Mouse (Mus musculus) spleen, adult 18-20 months (tissue): ENCODE results near the gene Tmem212.

Experiments
- DNase-seq, 2 experiments: peaks; one replicate each; pipeline ENCODE4 v3.0.0; 2022; ENCODE audit warnings: mixed read lengths in 2 of 2

The Tmem212 gene

DNA sequence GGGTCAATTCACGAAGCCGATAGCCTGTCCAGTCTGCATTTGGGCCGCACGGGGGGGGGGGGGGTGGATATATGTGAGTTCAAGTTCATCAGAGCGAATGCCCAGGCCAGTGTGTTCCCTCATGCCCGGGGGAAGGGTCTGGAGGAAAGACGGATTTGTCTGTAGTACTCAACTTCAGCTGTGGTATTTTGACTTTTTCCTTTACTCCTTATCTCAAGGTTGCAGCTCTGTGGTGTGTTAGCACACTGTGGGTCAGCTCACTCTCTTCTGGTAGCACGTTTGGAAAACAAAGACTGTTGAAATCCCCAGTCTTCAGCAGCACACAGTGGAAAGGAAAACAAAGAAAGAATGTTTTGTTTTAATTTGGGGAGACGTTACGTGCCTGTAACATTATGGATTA is 2.0 kb upstream of the Tmem212 start:
- no peak for DNase-seq

DNA sequence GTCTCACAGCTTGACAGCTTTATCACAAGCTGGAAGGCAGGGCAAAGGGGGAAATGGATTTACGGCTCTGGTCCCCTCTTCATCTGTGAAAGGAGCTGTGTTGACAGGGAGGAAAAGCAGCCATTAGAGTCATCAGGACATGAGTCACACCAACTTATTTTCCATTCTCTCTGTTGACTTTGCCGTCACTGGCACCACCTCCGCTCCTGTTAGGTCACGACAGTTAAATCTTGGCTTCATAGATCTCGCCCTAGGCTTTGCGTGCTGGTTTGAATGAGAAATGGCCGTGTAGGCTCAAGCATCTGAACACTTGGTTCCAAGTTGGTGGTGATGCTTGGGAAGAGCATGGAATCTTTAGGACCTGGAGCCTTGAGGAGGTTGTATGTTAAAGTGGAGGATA is 9.6 kb downstream of the Tmem212 start:
- no peak for DNase-seq

DNA sequence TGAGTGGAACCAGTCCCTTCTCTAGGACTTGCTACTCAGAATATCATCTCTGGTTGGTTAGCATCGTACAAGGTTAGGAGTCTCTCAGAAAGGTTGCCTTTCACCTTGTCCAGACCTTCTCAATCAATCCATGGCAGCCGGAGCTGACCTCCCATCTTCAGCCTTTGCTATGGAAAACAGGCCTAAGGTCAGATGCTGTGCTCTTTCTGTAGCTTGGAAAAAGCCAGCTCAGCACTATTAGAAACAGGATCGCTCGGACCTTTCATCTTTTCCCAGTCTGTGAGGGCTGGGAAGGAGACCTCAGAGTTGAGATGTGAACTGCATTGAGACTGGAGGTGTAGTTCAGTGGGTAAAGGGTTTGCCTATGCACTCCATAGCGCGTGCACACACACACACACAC is 10.6 kb downstream of the Tmem212 start:
- DNase-seq = no peak

DNA sequence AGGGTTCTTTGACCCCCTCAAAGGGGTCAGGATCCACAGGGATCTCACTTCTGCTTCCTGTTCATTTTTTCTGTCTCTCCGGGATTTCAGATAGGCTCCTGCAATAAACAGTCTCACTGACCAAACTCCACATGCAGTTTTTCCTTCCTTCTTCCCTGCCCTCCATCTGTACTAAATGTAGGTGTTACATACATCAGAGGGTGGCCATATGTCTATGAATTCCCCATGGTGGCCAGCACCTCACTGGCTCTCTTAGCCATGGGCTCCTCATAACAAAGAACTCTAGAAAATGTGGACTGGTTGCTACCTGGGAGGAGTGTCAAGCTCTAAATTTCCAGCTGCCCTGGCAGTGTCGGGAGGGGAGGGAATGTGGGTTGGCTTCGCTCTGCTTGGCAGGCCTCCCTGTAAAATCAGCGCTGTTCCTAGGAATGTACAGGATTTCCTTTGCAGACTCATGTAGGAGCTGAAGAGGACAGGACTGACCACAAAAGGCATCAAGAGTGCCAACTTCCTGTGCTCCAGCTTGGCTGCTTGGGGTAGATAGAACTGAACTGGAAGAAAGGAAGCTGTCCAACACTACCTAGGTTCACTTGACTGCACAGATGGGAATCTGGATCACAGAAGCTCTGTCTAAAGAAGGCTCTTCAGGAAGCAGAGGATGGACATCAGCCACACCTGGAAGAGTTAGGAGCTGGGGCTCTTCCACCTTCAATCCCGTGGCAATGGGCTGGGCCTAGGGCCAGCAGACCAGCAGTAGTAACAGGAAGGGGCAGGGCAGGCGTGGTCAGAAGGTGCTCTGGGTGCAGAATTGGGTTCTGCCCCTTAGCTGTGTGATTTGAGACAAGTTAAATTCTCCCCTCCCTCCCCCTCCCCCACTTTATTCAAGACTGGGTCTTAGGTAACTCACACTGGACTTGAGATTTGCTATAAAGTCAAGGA is 14.0 kb downstream of the Tmem212 start:
- no peak for DNase-seq

DNA sequence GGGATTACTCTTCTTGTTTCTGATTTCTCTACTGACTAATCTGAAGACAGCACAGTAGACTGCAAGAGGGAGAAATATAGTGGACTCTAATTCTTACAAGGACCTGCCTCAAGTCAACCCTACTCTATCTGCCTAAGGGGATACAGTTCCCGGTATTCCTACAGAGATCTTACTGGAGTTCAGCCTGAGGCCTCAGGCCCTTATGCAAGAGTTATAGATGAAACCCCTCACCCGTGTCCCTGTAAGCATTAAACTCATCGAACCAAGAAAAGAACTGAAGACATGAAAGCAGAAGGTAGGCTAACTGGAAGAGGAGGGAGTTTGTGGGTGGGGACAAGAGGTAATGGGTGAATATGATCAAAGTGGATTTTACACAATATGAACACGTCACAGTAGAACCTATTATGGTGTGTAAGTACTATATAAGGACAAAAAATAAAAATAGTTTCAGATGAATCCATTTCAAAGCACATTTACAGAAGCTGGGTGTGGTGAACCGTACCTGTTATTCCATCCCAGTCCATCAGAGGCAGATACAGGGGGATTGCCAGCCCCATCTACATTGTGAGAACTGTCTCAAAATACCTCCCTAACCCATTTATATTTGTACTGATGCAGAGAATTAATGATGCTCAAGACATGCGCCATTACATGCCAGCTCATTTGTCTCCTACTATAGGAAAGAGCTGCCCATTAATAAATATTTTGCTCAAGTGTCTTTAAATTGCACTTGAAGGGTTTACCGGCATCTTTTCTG is 17.1 kb downstream of the Tmem212 start:
- DNase-seq = no peak

GRCm38 (mm10) chr3:27873268-27874073 is 22.7 kb downstream of the Tmem212 start:
- DNase-seq = no peak

DNA sequence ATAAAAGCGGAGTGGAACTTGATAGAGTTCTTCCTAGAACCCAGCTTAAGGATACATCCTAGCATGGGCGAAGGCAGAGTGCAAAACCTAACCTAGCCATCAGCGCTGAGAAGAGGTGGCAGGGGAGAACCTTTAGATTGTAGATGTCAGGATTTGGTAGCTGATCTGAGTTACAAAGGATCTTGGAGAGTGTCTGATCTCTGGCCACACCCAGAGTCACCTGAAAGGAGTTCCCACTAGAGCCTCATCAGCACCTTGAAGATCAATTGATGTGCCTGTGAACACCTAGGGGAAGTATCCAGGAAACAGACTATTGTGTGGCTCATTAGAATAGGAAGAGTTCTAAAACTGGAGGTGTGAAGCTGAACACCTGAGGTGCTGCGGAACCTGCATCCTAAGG is 23.7 kb downstream of the Tmem212 start:
- no peak for DNase-seq

DNA sequence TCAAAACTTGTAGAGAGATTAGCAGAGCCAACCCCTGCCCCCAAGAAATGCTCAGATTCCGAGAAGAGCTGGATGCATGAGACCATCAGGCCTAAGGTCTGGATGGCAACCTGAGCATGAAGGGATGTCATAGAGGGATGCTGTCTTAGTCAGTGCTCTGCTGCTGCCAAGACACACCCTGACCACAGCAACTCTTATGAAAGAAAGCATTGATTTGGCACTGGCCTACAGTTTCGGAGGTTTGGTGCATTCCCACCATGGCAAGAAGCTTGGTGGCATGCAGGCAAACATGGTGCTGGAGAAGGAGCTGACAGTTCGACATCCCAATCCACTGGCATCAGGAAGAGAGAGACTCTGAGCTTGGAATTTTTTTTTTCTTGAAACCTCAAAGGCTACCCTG is 24.3 kb downstream of the Tmem212 start:
- DNase-seq = no peak

DNA sequence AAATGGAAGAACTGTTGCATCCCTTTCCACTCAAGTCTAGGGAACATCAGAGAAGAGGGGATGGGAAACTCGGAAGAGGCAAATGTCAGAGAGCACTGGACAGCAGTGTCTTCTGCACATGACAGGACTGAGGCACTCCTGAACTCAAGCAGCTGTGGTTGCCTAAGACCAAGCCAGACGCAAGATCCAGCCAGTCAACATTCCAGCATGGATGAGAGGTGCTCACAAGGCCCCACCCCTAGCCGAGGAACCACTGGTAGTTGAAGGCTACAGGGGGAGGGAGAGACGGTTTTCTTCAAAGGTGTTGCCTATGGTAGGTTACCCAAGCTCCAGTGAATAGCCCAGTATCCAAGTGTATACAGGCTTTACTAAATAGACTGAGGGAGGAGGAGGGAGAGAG is 24.8 kb downstream of the Tmem212 start:
- no peak for DNase-seq

DNA sequence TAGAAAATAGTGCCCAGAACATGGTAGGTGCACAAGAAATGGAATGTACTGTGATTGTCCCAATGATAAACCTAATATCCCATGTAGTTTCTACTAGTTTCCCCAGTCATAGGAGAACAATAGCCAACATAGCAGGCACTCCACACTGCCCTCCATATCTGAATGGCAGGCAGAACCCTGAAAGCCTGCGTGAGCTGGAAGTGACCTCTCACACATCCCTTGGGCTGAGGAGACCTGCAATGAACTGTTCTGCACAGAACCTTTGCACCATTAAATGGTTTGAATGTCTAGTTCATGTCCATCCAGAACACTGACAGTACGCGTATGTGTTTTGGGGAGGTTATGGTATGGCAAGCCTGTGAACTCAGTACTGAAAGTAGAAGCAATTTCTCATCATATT is 27.5 kb downstream of the Tmem212 start:
- DNase-seq = no peak

DNA sequence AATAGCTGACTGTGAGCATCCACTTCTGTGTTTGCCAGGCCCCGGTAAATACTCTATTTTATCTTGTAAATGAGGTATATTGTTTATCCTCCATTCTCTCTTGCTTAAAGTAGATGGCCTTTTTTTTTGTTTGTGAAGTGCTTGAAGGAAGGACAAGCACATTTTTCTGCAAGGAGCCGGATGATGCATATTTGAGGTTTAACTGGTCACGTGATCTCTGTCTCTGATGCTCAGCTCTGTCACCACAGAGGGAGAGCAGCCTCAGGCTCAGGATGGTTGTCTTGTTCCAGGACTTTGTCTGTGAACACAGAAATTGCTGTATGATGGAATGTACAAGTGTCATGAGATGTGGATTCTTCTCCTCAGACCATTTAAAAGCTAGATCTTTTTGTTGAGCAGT is 28.4 kb downstream of the Tmem212 start:
- DNase-seq = no peak

GRCm38 (mm10) chr3:27862821-27863740 is 33.1 kb downstream of the Tmem212 start:
- peak in 1 of 2 experiments; percentile 5 for DNase-seq

GRCm38 (mm10) chr3:27861601-27862000 is 34.6 kb downstream of the Tmem212 start:
- no peak for DNase-seq

DNA sequence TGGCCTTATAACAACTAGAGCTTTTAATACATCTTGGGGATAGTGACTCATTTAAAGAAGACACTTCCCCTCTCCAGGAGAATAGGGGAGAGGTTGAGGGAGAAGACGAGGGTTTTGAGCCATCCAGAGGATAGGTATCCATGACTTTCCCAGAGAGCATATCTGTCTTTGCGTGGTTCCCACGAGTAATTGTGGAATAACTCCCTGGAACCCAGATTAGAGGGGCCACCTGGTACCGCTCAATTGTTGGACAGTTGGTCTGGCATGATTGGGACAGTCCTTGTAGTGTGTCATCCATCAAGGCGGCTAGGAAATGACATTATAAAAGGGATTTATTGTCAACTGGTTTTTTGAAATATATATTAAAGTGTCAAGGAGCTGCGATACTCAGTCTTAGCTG is 35.1 kb downstream of the Tmem212 start:
- DNase-seq = no peak

DNA sequence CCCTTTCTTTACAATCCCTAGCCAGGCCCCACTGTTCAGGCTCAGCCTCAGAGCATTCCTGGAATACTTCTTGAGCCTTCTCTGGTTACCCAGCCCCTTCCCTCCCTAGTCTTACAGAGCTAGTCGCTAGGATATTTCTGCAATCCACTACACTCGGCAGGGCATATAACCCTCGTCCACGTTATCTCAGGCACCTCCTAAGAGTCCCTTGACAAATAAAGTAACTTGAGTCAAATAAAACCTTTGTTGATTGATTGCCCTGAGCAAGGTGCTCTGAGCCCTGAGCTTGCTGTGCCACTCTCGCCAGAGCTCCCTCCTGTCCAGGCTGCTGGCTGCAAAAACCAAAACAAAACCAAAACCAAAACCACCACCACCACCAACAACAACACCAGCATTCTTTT is 37.0 kb downstream of the Tmem212 start:
- DNase-seq = no peak

DNA sequence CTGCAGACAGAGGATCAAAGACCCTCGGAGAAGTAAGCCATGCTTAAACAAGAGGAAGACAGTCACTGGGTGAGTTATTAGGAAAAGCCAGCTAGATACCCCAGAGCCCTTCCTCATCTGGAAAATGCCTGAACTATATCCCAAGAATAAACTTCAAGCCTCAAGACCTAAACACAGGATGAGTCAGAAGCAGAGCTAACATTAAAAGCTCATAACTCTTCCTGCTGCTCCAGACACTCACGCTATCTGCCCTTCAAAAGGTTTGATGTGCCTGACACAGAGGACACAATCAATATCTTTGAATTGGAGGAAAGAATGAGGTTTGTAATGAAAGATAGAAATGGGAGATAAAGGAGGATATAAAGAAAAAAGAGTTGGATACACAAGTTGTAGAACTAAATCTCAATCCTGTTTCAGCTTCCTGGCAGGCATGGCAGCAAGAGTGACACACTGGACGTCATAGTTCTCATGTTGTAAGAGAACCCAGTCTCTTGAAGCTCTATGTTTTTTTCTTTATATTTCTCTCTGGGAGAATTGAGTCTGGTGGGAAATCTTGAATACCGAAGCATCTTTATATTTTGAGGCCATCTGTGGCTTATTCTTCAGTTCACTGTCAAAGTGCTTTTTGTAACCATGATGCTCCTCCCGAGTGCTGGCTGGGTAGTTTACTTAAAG is 37.6 kb downstream of the Tmem212 start:
- no peak for DNase-seq

GRCm38 (mm10) chr3:27856288-27856687 is 39.9 kb downstream of the Tmem212 start:
- DNase-seq = no peak

- no peak for DNase-seq
These were observed 41.6 kb downstream of the Tmem212 start for GRCm38 (mm10) chr3:27854431-27855180.

DNA sequence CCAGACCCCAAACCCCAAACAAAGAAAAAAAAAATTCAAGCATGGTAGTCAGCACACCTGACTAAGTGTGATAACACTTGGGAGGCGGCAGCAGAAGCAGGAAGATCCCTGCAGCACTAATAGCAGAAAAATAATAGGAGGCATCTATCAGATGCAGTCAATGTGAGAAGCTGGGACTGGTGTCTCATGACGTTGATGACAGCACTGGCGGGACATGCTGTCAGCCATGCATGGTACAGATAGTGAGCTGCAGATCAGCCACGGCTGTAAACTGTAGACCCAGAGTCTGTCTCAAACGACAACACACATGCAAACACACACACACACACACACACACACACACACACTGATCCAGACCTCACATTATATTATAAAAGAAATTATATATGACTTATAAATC is 52.9 kb downstream of the Tmem212 start:
- no peak for DNase-seq

DNA sequence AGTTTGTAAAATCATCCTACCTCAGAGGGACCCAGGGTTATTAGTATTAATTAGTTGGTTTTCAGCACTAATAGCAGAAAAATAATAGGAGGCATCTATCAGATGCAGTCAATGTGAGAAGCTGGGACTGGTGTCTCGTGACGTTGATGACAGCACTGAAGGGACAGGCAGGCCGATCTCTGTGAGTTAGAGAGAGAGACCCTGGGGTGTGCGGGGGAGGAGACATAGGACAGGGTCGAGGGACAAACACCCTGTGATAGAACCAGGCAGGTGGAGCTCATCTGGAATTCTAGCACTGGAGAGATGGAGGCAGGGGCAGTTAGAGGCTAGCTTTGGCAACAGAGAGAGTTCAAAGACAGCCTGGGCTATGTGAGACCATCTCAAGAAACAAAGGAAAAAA is 53.3 kb downstream of the Tmem212 start:
- no peak for DNase-seq

- DNase-seq = no peak
These were observed 55.9 kb downstream of the Tmem212 start for GRCm38 (mm10) chr3:27840311-27840710.
